Mouse (Mus musculus) stomach, postnatal 0 days (tissue): ENCODE measurements around the gene Dcpp3.

ENCODE experiments used
- CTCF ChIP-seq: IDR thresholded peaks from 2 replicates; pipeline ENCODE4 v1.5.1; 2016; ENCODE audit warnings: antibody characterized with exemption, low read depth, mild to moderate bottlenecking, moderate library complexity
- EP300 ChIP-seq: optimal IDR thresholded peaks from 2 replicates; pipeline ENCODE3; 2016; ENCODE audit warnings: antibody characterized with exemption

DNA sequence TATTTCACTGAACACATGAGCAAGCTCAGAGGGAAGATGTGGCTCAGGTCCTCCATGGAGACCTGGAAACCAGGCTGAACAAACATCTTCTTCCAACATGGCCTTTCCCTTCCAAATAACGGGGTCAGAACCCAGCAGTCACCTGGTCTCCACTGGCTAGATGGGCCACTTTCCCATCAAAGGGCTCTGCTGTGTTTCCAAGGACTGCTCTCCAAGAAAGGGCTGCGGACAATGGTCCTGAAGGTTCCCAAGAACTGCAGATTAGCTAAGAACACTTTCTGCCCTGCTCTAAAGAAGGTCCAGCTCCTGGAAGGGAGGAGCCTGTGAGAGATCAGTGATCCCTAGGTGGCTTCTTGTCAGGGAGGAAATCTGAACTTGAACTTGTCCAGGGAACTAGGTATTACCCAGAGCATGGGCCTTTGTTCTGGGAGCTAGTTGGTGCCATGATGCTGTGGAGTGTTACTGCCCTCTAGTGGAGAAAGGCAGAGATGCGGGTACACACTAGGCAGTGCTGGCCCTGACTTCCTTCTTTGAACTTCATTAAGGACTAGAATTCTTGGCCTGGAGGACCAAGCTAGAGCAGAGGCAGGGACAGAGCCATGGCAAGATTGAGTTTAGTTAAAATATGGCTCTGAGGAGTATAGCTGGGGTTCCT is 43.0 kb downstream of the Dcpp3 start:
- TF ChIP-seq CTCF (peak; percentile 100), EP300 (no peak)
